Mouse (Mus musculus) kidney, postnatal 0 days (tissue): ENCODE results near the gene Krtap13. TPM values are rescaled to one million over a fixed set of nuclear protein-coding genes. Genes with fewer than 3 reads are reported as not detected.
"Not testable (repeated sequence)": the region's sequence is repeated elsewhere in the genome, so short reads cannot be mapped to it uniquely, and the experiment has no call there.

Experiments used
- ATAC-seq: fragments of 200-750 bp; cut with Nextera tagmentation; replicated peaks from 2 replicates; pipeline ENCODE4 v1.8.0; 2017; ENCODE audit warnings: low read depth, moderate number of reproducible peaks, moderate TSS enrichment, moderate library complexity; ENCODE audit not compliant: low FRiP score
- DNase-seq: peaks from one replicate; pipeline ENCODE4 v3.0.0-alpha.2; 2016; ENCODE audit warnings: low spot score
- H3K27ac ChIP-seq: fragments of 300-500 bp; sonication (generic); 2 replicates; pipeline ENCODE4 v1.5.1; 2014; ENCODE audit warnings: mild to moderate bottlenecking
- H3K27me3 ChIP-seq: fragments of 300-500 bp; sonication (generic); 2 replicates; pipeline ENCODE4 v1.6.1; 2014; ENCODE audit warnings: low read length, mixed read lengths; ENCODE audit not compliant: insufficient read depth
- H3K36me3 ChIP-seq: fragments of 300-500 bp; sonication (generic); 2 replicates; pipeline ENCODE4 v1.6.1; 2014; ENCODE audit warnings: low read length, mixed read lengths; ENCODE audit not compliant: insufficient read depth
- H3K4me1 ChIP-seq: fragments of 300-500 bp; sonication (generic); replicated peaks from 2 replicates; pipeline ENCODE4 v1.6.1; 2014; ENCODE audit warnings: antibody characterized with exemption, low read length, mixed read lengths; ENCODE audit not compliant: insufficient read depth
- H3K4me2 ChIP-seq: fragments of 300-500 bp; sonication (generic); 2 replicates; pipeline ENCODE4 v1.6.1; 2014; ENCODE audit warnings: mild to moderate bottlenecking, low read length, moderate library complexity, mixed read lengths
- H3K4me3 ChIP-seq: fragments of 300-500 bp; sonication (generic); replicated peaks from 2 replicates; pipeline ENCODE4 v1.5.1; 2014; ENCODE audit warnings: low read depth, low read length
- H3K9ac ChIP-seq: fragments of 300-500 bp; sonication (generic); 2 replicates; pipeline ENCODE4 v1.6.1; 2014; ENCODE audit warnings: low read depth, low read length
- H3K9me3 ChIP-seq: fragments of 300-500 bp; sonication (generic); replicated peaks from 2 replicates; pipeline ENCODE4 v1.6.1; 2016; ENCODE audit warnings: low read length, inconsistent platforms, mixed read lengths
- CTCF ChIP-seq: IDR thresholded peaks from 2 replicates; pipeline ENCODE4 v1.5.1; 2016; ENCODE audit warnings: antibody characterized with exemption, low read depth, mild to moderate bottlenecking, moderate library complexity
- WGBS: fragments of 180-500 bp; shearing (Covaris S2); extraction: QIAGEN DNeasy Blood & Tissue Kit; methylation state at CpG from one replicate; pipeline ENCODE4 v1.1.7; 2014; 5-methylcytosine and 5-hydroxymethylcytosine counted together
- polyA plus RNA-seq: library from polyadenylated mRNA; unstranded; fragments of >200 nt; fragmentation: Nextera tagmentation; extraction: Ambion mirVana; gene quantifications from 2 replicates; pipeline ENCODE4 v1.2.1, GENCODE M21; 2015

Gene Krtap13
- polyA plus RNA-seq: not detected in 2 replicates

- not testable (repeated sequence) for DNase-seq, H3K27ac ChIP-seq, H3K9ac ChIP-seq, H3K36me3 ChIP-seq, H3K4me2 ChIP-seq, H3K9me3 ChIP-seq, H3K4me3 ChIP-seq, H3K27me3 ChIP-seq, H3K4me1 ChIP-seq, ATAC-seq
- WGBS: 94% methylated on average over 3 of the region's 3 CpGs
Observed at GRCm38 (mm10) chr16:88751535-88751934, at the start of gene Krtap13. Gene Krtap13, minus strand, starts transcription at chr16:88751635.

- 82% methylated on average over 2 of the region's 2 CpGs for WGBS
- no peaks in the 10 kb centered on the region for H3K27me3 ChIP-seq
- H3K4me2 ChIP-seq: no peak overlapping the region
- DNase-seq (no peak), ATAC-seq (no peak)
- H3K4me3 ChIP-seq: no peak overlapping the region
- TF ChIP-seq CTCF: no peak
- no peak overlapping the region for H3K9ac ChIP-seq
- H3K36me3 ChIP-seq: no peaks in the 10 kb centered on the region
- no peaks in the 10 kb centered on the region for H3K4me1 ChIP-seq
- H3K27ac ChIP-seq: no peak overlapping the region
- H3K9me3 ChIP-seq: no peaks in the 10 kb centered on the region
Observed at GRCm38 (mm10) chr16:88786786-88787185, 35.4 kb upstream of the Krtap13 start.

- no peaks in the 10 kb centered on the region for H3K27me3 ChIP-seq
- H3K27ac ChIP-seq: no peak within 1 kb of the TSS
- DNase-seq (no peak), ATAC-seq (no peak)
- no peaks in the 10 kb centered on the region for H3K4me1 ChIP-seq
- H3K9ac ChIP-seq: no peak within 1 kb of the TSS
- TF ChIP-seq CTCF: no peak
- no peak within 1 kb of the TSS for H3K4me3 ChIP-seq
- 82% methylated on average over 5 of the region's 6 CpGs for WGBS
- H3K9me3 ChIP-seq: no peaks in the 10 kb centered on the region
- H3K4me2 ChIP-seq: no peak within 1 kb of the TSS
- H3K36me3 ChIP-seq: no peaks in the 10 kb centered on the region
Observed at GRCm38 (mm10) chr16:88777596-88777995, 26.2 kb upstream of the Krtap13 start, which contains the start of gene Gm5965. Gene Gm5965, plus strand, starts transcription at chr16:88777896.

- 90% methylated on average over 2 of the region's 2 CpGs for WGBS
- ATAC-seq (no peak), DNase-seq (no peak)
- Histone ChIP-seq H3K9ac (no peak within 1 kb of the TSS), H3K9me3 (no peaks in the 10 kb centered on the region), H3K27me3 (no peaks in the 10 kb centered on the region), H3K36me3 (no peaks in the 10 kb centered on the region), H3K4me3 (no peak within 1 kb of the TSS), H3K4me1 (no peaks in the 10 kb centered on the region), H3K27ac (no peak within 1 kb of the TSS), H3K4me2 (no peak within 1 kb of the TSS)
- no peak for TF ChIP-seq CTCF
Observed at GRCm38 (mm10) chr16:88774106-88774505, 22.7 kb upstream of the Krtap13 start, which contains the start of gene 2310057N15Rik. Gene 2310057N15Rik, minus strand, starts transcription at chr16:88774206.

- not testable (repeated sequence) for DNase-seq, H3K4me3 ChIP-seq, ATAC-seq, H3K4me2 ChIP-seq, H3K9ac ChIP-seq, H3K9me3 ChIP-seq, H3K27me3 ChIP-seq, H3K4me1 ChIP-seq, H3K27ac ChIP-seq, H3K36me3 ChIP-seq
- WGBS: 83% methylated on average over 3 of the region's 3 CpGs
Observed at GRCm38 (mm10) chr16:88758547-88758946, 7.1 kb upstream of the Krtap13 start, which contains the start of gene 2310034C09Rik. Gene 2310034C09Rik, plus strand, starts transcription at chr16:88758847.

- Histone ChIP-seq H3K4me1 (no peaks in the 10 kb centered on the region), H3K36me3 (no peaks in the 10 kb centered on the region), H3K9me3 (no peaks in the 10 kb centered on the region), H3K4me2 (no peak overlapping the region), H3K4me3 (no peak overlapping the region), H3K27ac (no peak overlapping the region), H3K9ac (no peak overlapping the region), H3K27me3 (no peaks in the 10 kb centered on the region)
- no peak for ATAC-seq
- 57% methylated on average over 4 of the region's 4 CpGs for WGBS
- no peak for TF ChIP-seq CTCF
- DNase-seq: no peak
Observed at GRCm38 (mm10) chr16:88747943-88748342, 3.5 kb downstream of the Krtap13 start.

GRCm38 (mm10) chr16:88744750-88745340, 6.6 kb downstream of the Krtap13 start:
- DNase-seq (peak; percentile 46), ATAC-seq (no peak)
- no peak overlapping the region for H3K9ac ChIP-seq
- H3K27ac ChIP-seq: no peak overlapping the region
- no peaks in the 10 kb centered on the region for H3K9me3 ChIP-seq
- no peak overlapping the region for H3K4me3 ChIP-seq
- WGBS: 47% methylated on average over 4 of the region's 4 CpGs
- H3K4me2 ChIP-seq: no peak overlapping the region
- TF ChIP-seq CTCF: no peak
- no peaks in the 10 kb centered on the region for H3K36me3 ChIP-seq
- H3K4me1 ChIP-seq: no peaks in the 10 kb centered on the region
- no peaks in the 10 kb centered on the region for H3K27me3 ChIP-seq
